Mouse (Mus musculus): ENCODE results near the gene Uhrf1. TPM values are rescaled to one million over a fixed set of nuclear protein-coding genes. Genes with fewer than 3 reads are reported as not detected.
"Not testable (repeated sequence)": the region's sequence is repeated elsewhere in the genome, so short reads cannot be mapped to it uniquely, and the experiment has no call there.

Gene Uhrf1
- total and polyA plus RNA-seq, 3 experiments: 161 to 220 (median 184) TPM

- TF ChIP-seq SIN3A (IDR thresholded peaks at IDR 0.05; ENCODE audit: low read length): peak; percentile 93
- TF ChIP-seq ZKSCAN1 (IDR thresholded peaks at IDR 0.05; ENCODE audit: borderline replicate concordance, low read depth, low read length): no peak
- TF ChIP-seq BHLHE40 (IDR thresholded peaks at IDR 0.05; ENCODE audit: low read depth, low read length): 0 out of 2 replicates have a peak, but pooled peaks have one; percentile 4
These were observed 46.8 kb upstream of the Uhrf1 start, which contains the start of gene Fem1a (continued) for GRCm38 (mm10) chr17:56256239-56256881.

- H3K36me3 ChIP-seq (replicated peaks in 1 of 2; ENCODE audit: control insufficient read depth in 1 of 2, insufficient read depth in 1 of 2, low read length in 1 of 2): peaks cover 23 to 40% of the 10 kb centered on the region in 2 experiments
- TF ChIP-seq TCF12 (IDR thresholded peaks at IDR 0.05; ENCODE audit: low read depth, low read length) (peak; percentile 6; the same call in 1 of the 2 replicates), UBTF (IDR thresholded peaks at IDR 0.05; ENCODE audit: low read depth, low read length) (0 out of 2 replicates have a peak, but pooled peaks have one; percentile 20), HCFC1 (IDR thresholded peaks at IDR 0.05; ENCODE audit: low read depth, low read length) (no peak), BHLHE40 (IDR thresholded peaks at IDR 0.05; ENCODE audit: low read depth, low read length) (peak; percentile 13; the same call in 1 of the 2 replicates)
- H3K79me2 ChIP-seq (replicated peaks; ENCODE audit: control insufficient read depth, extremely low read depth, insufficient read depth, poor library complexity, severe bottlenecking): peaks cover 53% of the 10 kb centered on the region
- peaks cover 10 to 35% of the 10 kb centered on the region in 2 experiments for H3K4me1 ChIP-seq (ENCODE audit: control insufficient read depth in 1 of 2, insufficient read depth in 2 of 2)
- H3K27me3 ChIP-seq (replicated peaks): no peaks in the 10 kb centered on the region
- H3K9me3 ChIP-seq (replicated peaks; ENCODE audit: low read length): no peaks in the 10 kb centered on the region
- H3K27ac ChIP-seq (ENCODE audit: insufficient read depth, low read depth): peak overlapping the region; percentile 36
- peak overlapping the region; percentile 53 to 98 (median 62) for H3K4me3 ChIP-seq (replicated peaks in 1 of 3; ENCODE audit: low read depth in 2 of 3, low read length in 2 of 3, poor library complexity in 1 of 3)
- in situ Hi-C loops (cut with MboI; ENCODE audit: low pct_ligation_motif_present, low pct_unique_long_range_greater_than_20kb, low sequenced_read_pairs) (loop anchor here (5.0 kb wide), 1 partner anchor 55 kb away; no protein-coding TSS in a partner anchor), dilution Hi-C loops (cut with MboI; ENCODE audit: extremely low pct_ligation_motif_present, extremely low pct_unique_long_range_greater_than_20kb, low sequenced_read_pairs) (no loop called here)
- peak overlapping the region; percentile 84 for H3K9ac ChIP-seq (ENCODE audit: insufficient read depth, low read depth)
- no peak for DNase-seq (ENCODE audit: extremely low read depth)
- H3K4me2 ChIP-seq (ENCODE audit: insufficient read depth, low read depth, poor library complexity, severe bottlenecking): peak overlapping the region; percentile 95
These were observed 45.8 kb upstream of the Uhrf1 start for GRCm38 (mm10) chr17:56257181-56257894.

GRCm38 (mm10) chr17:56258269-56258668 lies 44.9 kb upstream of the Uhrf1 start:
- H3K4me2 ChIP-seq (ENCODE audit: insufficient read depth, low read depth, poor library complexity, severe bottlenecking): peak overlapping the region; percentile 95
- peaks cover 61% of the 10 kb centered on the region for H3K79me2 ChIP-seq (replicated peaks; ENCODE audit: control insufficient read depth, extremely low read depth, insufficient read depth, poor library complexity, severe bottlenecking)
- peaks cover 17 to 45% of the 10 kb centered on the region in 2 experiments for H3K4me1 ChIP-seq (ENCODE audit: control insufficient read depth in 1 of 2, insufficient read depth in 2 of 2)
- DNase-seq (ENCODE audit: extremely low read depth); H3K9me3 ChIP-seq (replicated peaks; ENCODE audit: low read length); H3K27me3 ChIP-seq (replicated peaks); dilution Hi-C loops (cut with MboI; ENCODE audit: extremely low pct_ligation_motif_present, extremely low pct_unique_long_range_greater_than_20kb, low sequenced_read_pairs): not testable (repeated sequence)
- H3K27ac ChIP-seq (ENCODE audit: insufficient read depth, low read depth): peak overlapping the region; percentile 77
- in situ Hi-C loops (cut with MboI; ENCODE audit: low pct_ligation_motif_present, low pct_unique_long_range_greater_than_20kb, low sequenced_read_pairs): loop anchor here (5.0 kb wide), 1 partner anchor 56 kb away; no protein-coding TSS in a partner anchor
- peak overlapping the region; percentile 48 to 98 (median 54) for H3K4me3 ChIP-seq (replicated peaks in 1 of 3; ENCODE audit: low read depth in 2 of 3, low read length in 2 of 3, poor library complexity in 1 of 3)
- H3K36me3 ChIP-seq (replicated peaks in 1 of 2; ENCODE audit: control insufficient read depth in 1 of 2, insufficient read depth in 1 of 2, low read length in 1 of 2): peaks cover 31 to 49% of the 10 kb centered on the region in 2 experiments
- H3K9ac ChIP-seq (ENCODE audit: insufficient read depth, low read depth): peak overlapping the region; percentile 84
- TF ChIP-seq MYC (IDR thresholded peaks at IDR 0.05; ENCODE audit: low read depth, low read length) (peak; percentile 55; the same call in 1 of the 2 replicates), CTCF (conservative IDR thresholded peaks at IDR 0.05 in 1 of 2, IDR thresholded peaks at IDR 0.05 in 1 of 2; ENCODE audit: low read depth in 2 of 2, low read length in 2 of 2) (peak in 1 of 2 experiments; percentile 39; a peak in 2 of 4 replicates), MXI1 (IDR thresholded peaks at IDR 0.05; ENCODE audit: low read depth, low read length) (peak; percentile 42; the same call in 1 of the 2 replicates)
